Mouse (Mus musculus): ENCODE measurements at regions not wholly inside any gene's neighbourhood (a gene's known extent, or its start where the extent isn't known, plus 50 kb on each side); places are given as distances from the start of the nearest gene placed in this dataset.

- no peaks in the 10 kb centered on the region for H3K9me3 ChIP-seq (replicated peaks)
- no peaks in the 10 kb centered on the region for H3K27me3 ChIP-seq
- WGBS = 27% methylated on average over 2 of the region's 2 CpGs
- H3K9ac ChIP-seq = no peak overlapping the region
- H3K4me2 ChIP-seq = no peak overlapping the region
- no peak overlapping the region for H3K27ac ChIP-seq
- H3K4me1 ChIP-seq = peaks cover 3% of the 10 kb centered on the region; the same call in 1 of the 2 replicates
- ATAC-seq (replicated peaks; ENCODE audit: low FRiP score) = no peak; the same call in 1 of the 2 replicates
- no peak overlapping the region for H3K4me3 ChIP-seq (replicated peaks)
- H3K36me3 ChIP-seq = no peaks in the 10 kb centered on the region
These were observed 80.4 kb upstream of the Speer4f2 start for GRCm38 (mm10) chr5:17292559-17292958.

- Histone ChIP-seq H3K27me3 (no peaks in the 10 kb centered on the region), H3K27ac (peak overlapping the region; percentile 80), H3K4me3 (replicated peaks) (no peak overlapping the region), H3K9me3 (replicated peaks) (no peaks in the 10 kb centered on the region), H3K4me2 (no peak overlapping the region), H3K4me1 (peaks cover 3% of the 10 kb centered on the region; the same call in 1 of the 2 replicates), H3K36me3 (no peaks in the 10 kb centered on the region), H3K9ac (no peak overlapping the region)
- peak; percentile 93 for ATAC-seq (replicated peaks; ENCODE audit: low FRiP score)
- 49% methylated on average over 4 of the region's 4 CpGs for WGBS
These were observed 76.4 kb upstream of the Speer4f2 start for GRCm38 (mm10) chr5:17296571-17297035.

GRCm38 (mm10) chr5:17299846-17300245 lies 73.1 kb upstream of the Speer4f2 start:
- Histone ChIP-seq H3K9ac (no peak overlapping the region), H3K9me3 (replicated peaks) (no peaks in the 10 kb centered on the region), H3K4me3 (replicated peaks) (no peak overlapping the region), H3K27me3 (no peaks in the 10 kb centered on the region), H3K27ac (no peak overlapping the region), H3K4me2 (no peak overlapping the region), H3K36me3 (no peaks in the 10 kb centered on the region), H3K4me1 (no peaks in the 10 kb centered on the region)
- no peak for ATAC-seq (replicated peaks; ENCODE audit: low FRiP score)

- ATAC-seq (replicated peaks; ENCODE audit: low FRiP score) = no peak
- no peaks in the 10 kb centered on the region for H3K9me3 ChIP-seq (replicated peaks)
- no peaks in the 10 kb centered on the region for H3K4me1 ChIP-seq
- H3K4me3 ChIP-seq (replicated peaks) = no peak overlapping the region
- H3K27ac ChIP-seq = no peak overlapping the region
- H3K9ac ChIP-seq = no peak overlapping the region
- no peaks in the 10 kb centered on the region for H3K27me3 ChIP-seq
- no peaks in the 10 kb centered on the region for H3K36me3 ChIP-seq
- no peak overlapping the region for H3K4me2 ChIP-seq
These were observed 51.5 kb upstream of the Speer4f2 start for GRCm38 (mm10) chr5:17321501-17321900.
